5 mouse cellular contexts compared by ENCODE assay signal in genomic region chr12:107811231-107811630, GRCm38 (mm10).
"Had no signal": no experiment of that assay in that cellular context is flagged by ENCODE, and none has a peak within 500 bp of the region (broad histone marks: within the 10 kb centered on the region; RNA-seq: fewer than 3 reads in every experiment).

No protein-coding gene starts in this region.

- DNase-seq: kidney, adult 8-10 months; kidney, postnatal 4 days; lung, embryonic 14.5 days; lung, postnatal 14 days; retina, postnatal 1 day had no signal
